Mouse (Mus musculus) small intestine, adult 2 months (tissue): Measurements from ENCODE around the gene Hoxb4. TPM values are rescaled to one million over a fixed set of nuclear protein-coding genes. Genes with fewer than 3 reads are reported as not detected.
A peak's percentile ranks its signal among the peaks of the same experiment; 100 is the strongest.

Experiments used
- H3K27ac ChIP-seq: fragments of 200-500 bp; 2 replicates; pipeline ENCODE4 v1.5.1; 2012; ENCODE audit warnings: low read depth, low read length, control low read depth, inconsistent platforms; ENCODE audit not compliant: insufficient read depth
- H3K27me3 ChIP-seq: fragments of 200-500 bp; 2 replicates; pipeline ENCODE4 v1.6.1; 2012; ENCODE audit warnings: mild to moderate bottlenecking, moderate library complexity, low read length, inconsistent platforms; ENCODE audit not compliant: control insufficient read depth, insufficient read depth
- H3K36me3 ChIP-seq: fragments of 200-500 bp; 2 replicates; pipeline ENCODE4 v1.6.1; 2012; ENCODE audit warnings: mild to moderate bottlenecking, low read length, control low read depth, inconsistent platforms; ENCODE audit not compliant: control insufficient read depth, insufficient read depth
- H3K4me1 ChIP-seq: fragments of 200-500 bp; 2 replicates; pipeline ENCODE4 v1.6.1; 2012; ENCODE audit warnings: low read length, inconsistent platforms, mixed read lengths; ENCODE audit not compliant: control insufficient read depth, insufficient read depth, insufficient read length
- H3K4me3 ChIP-seq: fragments of 200-500 bp; 2 replicates; pipeline ENCODE4 v1.5.1; 2012; ENCODE audit warnings: low read depth, mild to moderate bottlenecking, control low read depth, inconsistent platforms, low read length, moderate library complexity
- CTCF ChIP-seq: fragments of 200-500 bp; IDR thresholded peaks from 2 replicates; pipeline ENCODE4 v1.5.1; 2012; ENCODE audit warnings: low read depth, mild to moderate bottlenecking, control low read depth, inconsistent platforms, low read length, moderate library complexity, mixed read lengths; ENCODE audit not compliant: insufficient replicate concordance, insufficient read length; ENCODE audit errors: extremely low read depth
- POLR2A ChIP-seq: fragments of 200-500 bp; IDR thresholded peaks from 2 replicates; pipeline ENCODE4 v1.6.1; 2012; ENCODE audit warnings: low read depth, mild to moderate bottlenecking, control low read depth, inconsistent platforms, low read length, moderate library complexity
- WGBS: fragments of 180-500 bp; shearing (Covaris S2); methylation state at CpG from one replicate; pipeline ENCODE4 v1.1.7; 2018; 5-methylcytosine and 5-hydroxymethylcytosine counted together
- polyA plus RNA-seq: library from polyadenylated mRNA; depleted of rRNA; stranded (reverse); fragments of >200 nt; gene quantifications from 2 replicates; pipeline ENCODE4 v1.2.3, GENCODE M21; 2012

Hoxb4 gene
- polyA plus RNA-seq, 1 experiment, result 2.9 TPM

- no peak overlapping the region for H3K27ac ChIP-seq
These were observed 27.2 kb upstream of the Hoxb4 start for GRCm38 (mm10) chr11:96290705-96291355.

GRCm38 (mm10) chr11:96291681-96292564 is 26.1 kb upstream of the Hoxb4 start, which contains the start of gene Hoxb6:
Gene Hoxb6, plus strand, starts transcription at chr11:96292476.
- H3K27me3 ChIP-seq, result peaks cover 63% of the 10 kb centered on the region
- no peaks in the 10 kb centered on the region for H3K36me3 ChIP-seq
- TF ChIP-seq CTCF, result no peak
- TF ChIP-seq POLR2A, result no peak
- 12% methylated on average over 22 of the region's 22 CpGs for WGBS
- H3K4me1 ChIP-seq, result peaks cover 3% of the 10 kb centered on the region; the same call in 1 of the 2 replicates
- H3K4me3 ChIP-seq, result peak within 1 kb of the TSS; percentile 66
- peak within 1 kb of the TSS; percentile 63 for H3K27ac ChIP-seq

More at GRCm38 (mm10) chr11:96290705-96291355, 27.2 kb upstream of the Hoxb4 start:
- Histone ChIP-seq H3K36me3 (no peaks in the 10 kb centered on the region), H3K27me3 (peaks cover 66% of the 10 kb centered on the region), H3K4me1 (peaks cover 3% of the 10 kb centered on the region; the same call in 1 of the 2 replicates), H3K4me3 (no peak overlapping the region)
- TF ChIP-seq CTCF, result no peak
- no peak for TF ChIP-seq POLR2A
- 41% methylated on average over 17 of the region's 17 CpGs for WGBS

GRCm38 (mm10) chr11:96292565-96293301 is 25.3 kb upstream of the Hoxb4 start:
- Histone ChIP-seq H3K36me3 (no peaks in the 10 kb centered on the region), H3K27ac (peak overlapping the region; percentile 63), H3K4me1 (peaks cover 3% of the 10 kb centered on the region; the same call in 1 of the 2 replicates), H3K27me3 (peaks cover 62% of the 10 kb centered on the region), H3K4me3 (peak overlapping the region; percentile 66)
- TF ChIP-seq POLR2A (no peak), CTCF (no peak)
- 7% methylated on average over 12 of the region's 12 CpGs for WGBS

GRCm38 (mm10) chr11:96293302-96293921 is 24.7 kb upstream of the Hoxb4 start:
- WGBS, result 8% methylated on average over 22 of the region's 22 CpGs
- TF ChIP-seq POLR2A (no peak), CTCF (0 out of 2 replicates have a peak, but pooled peaks have one; percentile 6)
- H3K4me3 ChIP-seq, result peak overlapping the region; percentile 66
- no peaks in the 10 kb centered on the region for H3K36me3 ChIP-seq
- peak overlapping the region; percentile 25; the same call in 1 of the 2 replicates for H3K27ac ChIP-seq
- H3K4me1 ChIP-seq, result peaks cover 3% of the 10 kb centered on the region; the same call in 1 of the 2 replicates
- H3K27me3 ChIP-seq, result peaks cover 61% of the 10 kb centered on the region

GRCm38 (mm10) chr11:96294245-96295091 is 23.6 kb upstream of the Hoxb4 start:
- Histone ChIP-seq H3K27me3 (peaks cover 65% of the 10 kb centered on the region), H3K27ac (no peak overlapping the region), H3K36me3 (no peaks in the 10 kb centered on the region), H3K4me3 (peak overlapping the region; percentile 50), H3K4me1 (peaks cover 5% of the 10 kb centered on the region; the same call in 1 of the 2 replicates)
- WGBS, result 2% methylated on average over 32 of the region's 32 CpGs
- TF ChIP-seq CTCF (peak; percentile 67; the same call in 1 of the 2 replicates), POLR2A (no peak)
